Mouse (Mus musculus): ENCODE data around the gene Mok.
A peak's percentile ranks its signal among the peaks of the same experiment; 100 is the strongest.

Gene Mok

GRCm38 (mm10) chr12:110850010-110850928 lies 9.5 kb upstream of the Mok start, which contains the start of gene Zfp839:
Gene Zfp839 (plus strand): TSS chr12:110850253.
- peak; percentile 80 for ATAC-seq (ENCODE audit: low TSS enrichment)

DNA sequence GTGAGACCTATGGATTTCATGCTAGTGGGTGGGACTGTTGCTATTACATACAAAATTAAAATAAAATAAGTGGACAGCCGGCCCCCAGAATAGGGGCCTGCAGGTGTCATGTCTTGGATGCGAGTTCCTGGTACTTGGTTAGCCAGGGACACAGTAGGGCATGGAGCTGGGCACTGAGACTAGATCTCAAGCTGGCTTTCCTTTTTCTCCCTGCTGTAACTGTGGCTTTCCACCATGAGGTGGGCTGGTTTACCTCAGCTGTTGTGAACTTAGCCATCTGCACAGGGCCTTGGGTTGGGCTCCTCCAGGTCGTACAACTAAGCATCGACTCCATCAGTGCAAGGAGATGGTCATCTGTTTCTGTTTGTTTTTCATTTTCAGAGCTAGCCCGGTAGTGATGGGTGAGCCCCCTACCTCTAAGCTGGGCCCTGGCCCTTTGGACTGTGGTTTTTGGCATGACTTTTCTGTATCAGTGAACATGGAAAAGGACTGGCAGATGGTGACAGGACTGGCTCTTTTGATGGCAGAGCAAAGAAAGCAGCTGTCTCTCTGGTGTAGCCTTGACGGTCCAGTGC lies 5.5 kb upstream of the Mok start:
- no peak for ATAC-seq (ENCODE audit: low TSS enrichment)

- peak; percentile 66 for ATAC-seq (ENCODE audit: low TSS enrichment)
These were observed 4.6 kb upstream of the Mok start for GRCm38 (mm10) chr12:110845131-110845880.

DNA sequence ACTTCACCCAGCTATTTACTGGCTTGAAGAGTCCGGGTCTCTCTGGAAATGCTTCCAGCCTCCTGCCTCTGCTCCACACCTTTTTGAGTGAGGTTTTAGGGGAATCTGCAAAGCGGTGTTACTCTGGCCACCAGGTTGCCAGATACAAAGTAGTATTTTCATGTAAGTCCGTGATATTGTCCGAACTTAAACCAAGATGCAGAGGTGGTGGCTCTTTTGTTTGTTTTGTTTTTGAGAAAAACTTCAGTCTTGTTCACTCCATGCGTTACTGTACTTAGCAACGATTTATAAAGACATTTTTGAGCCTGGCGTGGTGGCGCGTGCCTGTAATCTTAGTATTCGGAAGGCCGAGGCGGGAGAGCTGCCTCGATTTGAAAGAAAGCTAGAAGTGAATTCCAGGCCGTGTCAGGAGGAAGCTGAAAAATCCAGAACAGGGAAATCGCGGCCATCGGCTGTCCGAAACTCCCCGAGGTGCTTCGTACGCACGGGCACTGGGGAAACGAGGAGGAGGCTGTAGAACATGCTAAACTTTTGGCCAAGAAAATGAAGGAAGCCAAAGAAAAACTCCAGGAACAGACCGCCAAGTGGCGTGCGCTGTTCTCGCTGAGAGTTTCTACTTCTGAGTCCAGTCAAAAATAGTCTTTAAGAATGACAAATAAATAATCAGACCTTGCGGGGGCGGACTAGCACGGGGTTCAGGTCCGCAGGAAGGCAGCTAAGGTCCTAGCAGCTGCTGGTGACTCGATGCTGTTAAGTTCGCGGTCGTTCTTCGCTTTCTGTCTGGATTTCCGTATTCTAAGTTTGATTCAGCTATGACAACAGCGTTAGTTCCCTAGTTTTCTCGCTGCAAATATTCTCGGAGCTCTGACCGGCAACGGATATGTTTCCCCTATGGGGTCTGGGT lies 3.7 kb upstream of the Mok start:
- ATAC-seq (ENCODE audit: low TSS enrichment), result 0 out of 2 replicates have a peak, but pooled peaks have one; percentile 4

- peak; percentile 39; the same call in 1 of the 2 replicates for ATAC-seq (ENCODE audit: low TSS enrichment)
These were observed 2.7 kb upstream of the Mok start for GRCm38 (mm10) chr12:110843194-110844048.

DNA sequence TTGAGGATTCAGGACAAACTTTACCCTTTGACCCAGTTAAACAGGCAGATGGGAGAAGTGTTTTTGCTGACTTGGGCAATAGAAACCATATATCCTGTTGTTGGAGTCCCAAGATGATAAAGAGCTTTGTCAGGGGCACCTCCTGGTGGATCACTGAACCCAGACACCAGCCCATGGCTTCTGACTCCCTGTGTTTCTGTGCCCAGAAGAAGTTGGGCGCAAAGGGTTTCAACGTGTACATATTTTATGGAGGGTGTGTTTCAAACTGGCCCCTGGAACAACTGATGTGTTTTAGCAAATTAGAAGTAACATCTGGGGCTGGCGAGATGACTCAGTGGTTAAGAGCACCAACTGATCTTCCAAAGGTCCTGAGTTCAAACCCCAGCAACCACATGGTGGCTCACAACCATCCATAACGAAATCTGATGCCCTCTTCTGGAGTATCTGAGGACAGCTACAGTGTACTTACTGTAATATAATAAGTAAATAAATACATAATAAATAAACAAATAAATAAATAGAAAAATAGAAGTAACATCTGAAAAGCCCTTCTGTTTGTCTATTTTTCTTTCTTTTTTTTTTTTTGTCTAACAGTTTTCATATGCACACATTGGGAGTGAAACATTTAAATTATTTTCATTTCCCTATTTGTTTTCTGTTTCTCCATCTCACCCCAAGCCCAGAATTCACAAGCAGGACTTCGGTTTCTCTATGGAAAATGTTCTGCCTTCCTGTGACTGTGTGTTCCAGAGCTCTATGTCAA lies 1.2 kb upstream of the Mok start:
- no peak for ATAC-seq (ENCODE audit: low TSS enrichment)

DNA sequence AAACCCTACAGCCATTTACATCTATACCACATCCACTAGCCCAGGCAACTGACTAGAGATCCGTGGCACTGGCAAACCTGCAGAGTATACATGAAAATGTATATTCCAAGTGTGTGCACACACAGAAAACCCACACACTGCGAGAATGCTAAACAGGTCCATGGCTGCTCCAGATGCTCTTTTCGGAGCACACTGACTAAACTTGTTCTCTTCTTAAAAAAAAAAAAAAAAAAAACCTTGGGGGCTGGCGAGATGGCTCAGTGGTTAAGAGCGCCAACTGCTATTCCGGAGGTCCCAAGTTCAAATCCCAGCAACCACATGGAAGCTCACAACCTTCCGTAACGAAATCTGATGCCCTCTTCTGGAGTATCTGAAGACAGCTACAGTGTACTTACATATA lies 2.9 kb downstream of the Mok start:
- no peak for ATAC-seq (ENCODE audit: low TSS enrichment)

DNA sequence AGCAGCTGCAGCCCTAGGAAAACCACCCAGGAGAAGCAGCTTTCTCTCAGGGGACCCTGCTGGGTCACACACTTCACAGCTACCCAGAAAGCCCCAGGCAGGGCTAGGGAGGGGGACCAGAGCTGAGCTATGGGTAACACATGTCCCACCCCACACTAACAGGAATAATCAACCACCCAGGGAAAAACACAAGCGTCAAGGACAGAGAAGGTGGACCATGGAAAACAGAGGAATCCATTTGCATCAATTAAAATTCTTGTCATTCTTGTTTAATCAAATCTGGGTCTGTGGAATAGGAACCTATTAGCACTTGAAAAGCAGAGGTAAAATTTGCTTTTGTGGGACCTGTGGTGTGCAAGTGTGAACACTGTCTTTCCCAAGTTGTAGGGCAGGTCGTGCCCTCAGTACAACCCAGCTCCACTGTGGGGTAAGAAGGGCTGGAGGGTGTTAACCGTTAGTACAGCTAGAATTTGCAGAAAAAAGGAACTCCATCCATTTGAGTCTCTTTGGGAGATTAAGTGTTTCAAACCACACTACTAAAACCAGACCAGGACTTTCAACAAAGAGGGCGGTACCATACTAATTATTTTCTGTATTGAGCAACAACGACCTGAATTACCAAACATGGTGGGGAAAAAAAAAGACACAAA lies 3.4 kb downstream of the Mok start:
- no peak for ATAC-seq (ENCODE audit: low TSS enrichment)

DNA sequence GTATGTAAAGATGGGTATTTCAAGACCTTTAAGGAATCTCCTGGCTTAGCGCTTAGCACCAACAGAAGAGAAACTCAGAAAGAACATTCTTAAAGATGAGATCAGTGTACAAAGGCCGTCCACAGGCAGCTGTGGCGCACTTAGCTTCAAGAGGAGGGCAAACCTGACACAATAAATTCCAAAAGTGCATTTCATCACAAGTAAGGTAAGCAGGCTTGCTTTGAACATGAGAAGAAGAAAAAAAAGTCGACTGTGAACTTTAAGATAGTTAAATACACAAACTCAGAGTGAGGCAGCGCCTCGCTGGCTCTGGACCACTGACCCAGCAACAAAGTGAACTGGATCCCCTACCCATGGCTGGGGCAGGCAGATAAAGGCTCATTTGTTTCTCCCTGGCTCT lies 4.0 kb downstream of the Mok start:
- no peak for ATAC-seq (ENCODE audit: low TSS enrichment)

GRCm38 (mm10) chr12:110835182-110835581 lies 5.6 kb downstream of the Mok start:
- no peak for ATAC-seq (ENCODE audit: low TSS enrichment)

- no peak for ATAC-seq (ENCODE audit: low TSS enrichment)
These were observed 10.3 kb downstream of the Mok start for GRCm38 (mm10) chr12:110830293-110831024.

DNA sequence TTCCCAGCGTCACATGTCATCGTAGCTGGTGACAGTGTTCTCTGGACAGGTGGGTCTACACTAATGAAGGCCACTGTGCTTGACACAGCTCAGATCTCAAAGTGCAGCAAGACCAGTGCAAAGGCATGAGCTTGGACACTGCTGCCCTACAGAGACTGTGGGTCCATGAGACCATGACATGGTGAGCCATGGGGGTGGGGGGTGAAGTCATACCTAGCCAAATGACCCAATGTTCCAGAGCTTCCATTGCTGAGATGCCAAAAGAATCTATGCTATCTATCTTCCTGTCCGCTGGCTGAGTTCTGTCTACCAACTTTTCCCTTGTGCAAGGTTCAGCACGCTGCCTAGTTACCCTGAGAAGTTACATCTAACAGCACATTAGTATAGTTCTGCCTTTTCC lies 11.8 kb downstream of the Mok start:
- no peak for ATAC-seq (ENCODE audit: low TSS enrichment)

DNA sequence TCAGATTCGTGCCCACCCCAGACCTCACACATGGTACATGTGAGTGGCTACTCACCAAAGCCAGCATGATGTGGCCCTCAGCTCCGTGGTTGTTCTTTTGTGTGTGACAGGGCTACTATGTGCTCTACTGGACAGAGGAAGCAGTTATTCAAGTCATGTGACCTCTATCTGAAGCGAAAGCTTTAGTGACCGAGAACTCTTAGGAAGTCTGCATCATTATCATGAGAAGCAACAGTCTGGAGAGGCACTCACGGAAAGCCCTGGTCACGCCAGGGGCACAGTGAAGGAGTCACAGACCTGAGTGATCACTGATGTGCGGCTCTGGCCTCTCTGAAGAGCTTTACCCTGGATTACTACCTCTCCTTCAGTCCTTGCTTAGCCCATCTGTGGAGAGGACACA lies 18.4 kb downstream of the Mok start:
- ATAC-seq (ENCODE audit: low TSS enrichment), result no peak

DNA sequence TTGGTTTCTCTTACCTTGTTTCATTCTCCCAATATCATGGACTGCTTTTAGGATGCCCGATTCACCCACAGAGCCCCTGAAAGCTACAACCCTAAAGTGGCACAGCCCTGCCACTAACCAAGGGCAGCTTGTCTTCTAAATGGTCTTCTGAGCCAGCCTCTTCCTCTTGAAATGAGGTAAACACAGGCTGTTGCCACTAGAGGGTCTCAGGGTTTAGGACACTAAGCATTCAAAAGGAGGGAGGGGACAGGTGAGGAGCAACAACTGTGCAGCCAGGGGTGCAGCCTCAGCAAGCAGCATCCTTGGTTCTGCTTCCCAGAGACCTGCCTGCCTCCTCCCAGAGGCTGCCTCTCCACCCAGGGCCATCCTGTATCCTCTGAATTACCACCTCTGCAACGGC lies 19.0 kb downstream of the Mok start:
- ATAC-seq (ENCODE audit: low TSS enrichment), result no peak

- ATAC-seq (ENCODE audit: low TSS enrichment), result no peak
These were observed 21.4 kb downstream of the Mok start for GRCm38 (mm10) chr12:110819367-110819766.

DNA sequence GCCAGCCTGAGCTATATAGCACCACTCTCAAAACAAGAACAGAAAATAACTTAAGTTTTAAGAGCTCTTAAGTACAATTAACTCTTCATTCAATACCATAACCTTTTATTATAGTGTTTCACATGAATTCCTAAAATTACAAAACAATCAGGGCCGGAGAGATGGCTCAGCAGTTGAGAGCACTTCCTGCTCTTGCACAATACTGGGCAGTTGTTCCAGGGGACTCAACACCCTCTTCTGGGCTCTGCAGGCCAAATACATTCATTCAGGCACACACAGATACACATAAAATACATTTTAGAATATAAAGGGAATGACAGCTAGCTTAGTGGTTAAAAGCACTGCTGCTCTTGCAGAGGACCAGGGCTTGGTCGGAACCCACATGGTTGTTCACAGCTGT lies 23.9 kb downstream of the Mok start:
- no peak for ATAC-seq (ENCODE audit: low TSS enrichment)

DNA sequence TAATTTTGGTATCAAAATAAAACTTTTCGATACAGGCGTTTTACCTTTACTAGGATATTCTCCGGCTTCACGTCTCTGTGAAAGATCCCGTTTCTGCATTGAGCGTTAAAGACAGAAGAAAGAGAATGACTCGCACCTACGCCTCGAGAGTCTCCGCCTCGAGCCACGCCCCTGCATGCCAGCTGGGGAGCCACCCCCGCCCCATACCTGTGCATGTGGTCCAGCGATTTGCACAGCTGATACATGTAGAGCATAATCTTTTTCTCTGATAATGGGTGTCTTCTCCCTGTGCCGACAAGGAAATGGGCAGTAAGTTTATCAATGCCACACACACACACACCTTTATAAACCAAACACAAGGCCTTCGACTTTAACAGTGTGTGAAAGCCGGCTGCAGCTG lies 25.8 kb downstream of the Mok start:
- ATAC-seq (ENCODE audit: low TSS enrichment), result no peak

DNA sequence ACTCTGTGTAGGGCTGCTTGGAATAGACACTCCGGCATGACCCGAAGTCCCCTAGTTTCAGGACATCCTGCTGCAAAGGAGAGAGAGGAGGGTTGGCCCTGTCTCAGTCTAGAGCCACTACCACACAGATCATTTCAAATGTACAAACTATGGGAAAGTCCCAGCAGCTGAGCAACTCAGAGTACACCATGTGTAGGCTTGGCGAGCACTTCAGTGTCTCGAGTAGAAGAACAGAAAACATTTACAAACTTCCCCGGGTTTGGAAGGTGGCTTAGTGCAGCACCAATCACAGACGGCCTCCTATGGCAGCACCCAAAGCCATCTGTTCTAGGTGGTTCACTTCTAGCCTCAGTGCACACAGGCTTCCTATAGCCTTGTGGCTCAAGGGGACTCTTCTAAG lies 27.1 kb downstream of the Mok start:
- ATAC-seq (ENCODE audit: low TSS enrichment), result no peak

DNA sequence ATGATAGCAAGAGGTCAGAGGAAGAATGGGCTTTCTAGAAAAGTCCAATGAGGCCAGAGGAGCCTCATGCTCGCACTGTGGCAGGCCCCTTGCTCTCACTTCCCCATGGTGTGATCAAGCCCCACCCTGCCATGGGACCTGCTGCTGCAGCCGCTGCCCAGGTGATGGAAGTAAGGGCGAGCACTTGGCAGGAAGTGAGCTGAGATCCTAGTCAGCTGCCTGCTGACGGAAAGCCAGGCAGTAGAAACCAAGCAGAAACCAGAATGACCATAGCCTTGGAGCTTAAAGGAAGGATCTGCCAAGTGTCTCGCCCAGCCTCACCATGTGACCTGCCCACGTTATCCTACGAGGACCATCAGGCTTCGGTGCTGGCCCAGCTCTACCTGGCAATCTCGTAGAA lies 27.6 kb downstream of the Mok start:
- ATAC-seq (ENCODE audit: low TSS enrichment), result no peak
